Mouse (Mus musculus) MEL (cell line): ENCODE results near the gene N6amt1. TPM values are rescaled to one million over a fixed set of nuclear protein-coding genes. Genes with fewer than 3 reads are reported as not detected.

Experiments used
- DNase-seq: peaks from one replicate; pipeline ENCODE4 v3.0.0; 2011; ENCODE audit warnings: low read depth, low spot score
- H3K27ac ChIP-seq: 2 replicates; pipeline ENCODE4 v1.5.1; 2012; ENCODE audit warnings: low read depth, mild to moderate bottlenecking, control low read depth, low read length, moderate library complexity; ENCODE audit not compliant: control insufficient read depth
- H3K27me3 ChIP-seq, 2 experiments: fragments of 150-350 bp in 1 of 2; sonication (generic) in 1 of 2; 2 replicates each; pipeline ENCODE4 v1.6.1; 2012; ENCODE audit warnings: low read length in 2 of 2, mild to moderate bottlenecking in 2 of 2, improper control_type of control experiment in 1 of 2, moderate library complexity in 1 of 2; ENCODE audit not compliant: insufficient read depth in 2 of 2, control insufficient read depth in 1 of 2
- H3K36me3 ChIP-seq, 2 experiments: 2 replicates each; pipeline ENCODE4 v1.6.1; 2012 to 2014; ENCODE audit warnings: low read length in 2 of 2, improper control_type of control experiment in 1 of 2, inconsistent platforms in 1 of 2, mild to moderate bottlenecking in 1 of 2; ENCODE audit not compliant: insufficient read depth in 2 of 2, control insufficient read depth in 1 of 2
- H3K4me1 ChIP-seq, 2 experiments: fragments of 150-350 bp in 1 of 2; sonication (generic) in 1 of 2; 2 replicates each; pipeline ENCODE4 v1.6.1; 2012; ENCODE audit warnings: low read length in 2 of 2, improper control_type of control experiment in 1 of 2, mild to moderate bottlenecking in 1 of 2; ENCODE audit not compliant: insufficient read depth in 2 of 2, control insufficient read depth in 1 of 2
- H3K4me3 ChIP-seq, 2 experiments: fragments of 150-350 bp in 1 of 2; sonication (generic) in 1 of 2; 2 replicates each; pipeline ENCODE4 v1.5.1; 2012; ENCODE audit warnings: low read depth in 2 of 2, low read length in 2 of 2, mild to moderate bottlenecking in 2 of 2, moderate library complexity in 2 of 2, control low read depth in 1 of 2, improper control_type of control experiment in 1 of 2; ENCODE audit not compliant: control insufficient read depth in 1 of 2, insufficient read depth in 1 of 2
- H3K79me2 ChIP-seq: 2 replicates; pipeline ENCODE4 v1.6.1; 2012; ENCODE audit warnings: mild to moderate bottlenecking, low read length, moderate library complexity; ENCODE audit not compliant: control insufficient read depth, poor library complexity, insufficient read depth
- H3K9ac ChIP-seq: 2 replicates; pipeline ENCODE4 v1.6.1; 2012; ENCODE audit warnings: low read depth, mild to moderate bottlenecking, control low read depth, low read length, moderate library complexity; ENCODE audit not compliant: control insufficient read depth, poor library complexity, severe bottlenecking
- H3K9me3 ChIP-seq: fragments of 150-350 bp; sonication (generic); replicated peaks from 2 replicates; pipeline ENCODE4 v1.6.1; 2012; ENCODE audit warnings: mild to moderate bottlenecking, low read length, improper control_type of control experiment, moderate library complexity; ENCODE audit not compliant: insufficient read depth
- CHD2 ChIP-seq: IDR thresholded peaks from 2 replicates; pipeline ENCODE4 v1.6.1; 2011; ENCODE audit warnings: low read length, improper control_type of control experiment
- CTCF ChIP-seq, 3 experiments: IDR thresholded peaks in 2 of 3; conservative IDR thresholded peaks in 1 of 3; 2 replicates each; pipeline ENCODE4 v1.5.1; 2011 to 2012; ENCODE audit warnings: low read length in 3 of 3, low read depth in 2 of 3, mild to moderate bottlenecking in 2 of 3, improper control_type of control experiment in 1 of 3, inconsistent platforms in 1 of 3, mixed read lengths in 1 of 3, moderate library complexity in 1 of 3; ENCODE audit not compliant: control insufficient read depth in 1 of 3, insufficient read depth in 1 of 3, poor library complexity in 1 of 3, severe bottlenecking in 1 of 3
- E2F4 ChIP-seq: IDR thresholded peaks from 2 replicates; pipeline ENCODE4 v1.6.1; 2011; ENCODE audit warnings: low read depth, low read length, improper control_type of control experiment, borderline replicate concordance
- EP300 ChIP-seq, 2 experiments: IDR thresholded peaks; 2 replicates each; pipeline ENCODE4 v1.6.1; 2011; ENCODE audit warnings: improper control_type of control experiment in 2 of 2, low read length in 2 of 2, low read depth in 1 of 2, mild to moderate bottlenecking in 1 of 2
- ETS1 ChIP-seq: IDR thresholded peaks from 2 replicates; pipeline ENCODE4 v1.6.1; 2012; ENCODE audit warnings: low read depth, mild to moderate bottlenecking, inconsistent platforms, low read length, improper control_type of control experiment, moderate library complexity
- GATA1 ChIP-seq: IDR thresholded peaks from 2 replicates; pipeline ENCODE4 v1.6.1; 2011; ENCODE audit warnings: low read depth, low read length, improper control_type of control experiment
- HCFC1 ChIP-seq: IDR thresholded peaks from 2 replicates; pipeline ENCODE4 v1.6.1; 2012; ENCODE audit warnings: low read depth, mild to moderate bottlenecking, inconsistent platforms, low read length, improper control_type of control experiment, moderate library complexity
- JUND ChIP-seq: IDR thresholded peaks from 2 replicates; pipeline ENCODE4 v1.6.1; 2011; ENCODE audit warnings: low read depth, mild to moderate bottlenecking, improper control_type of control experiment, low read length
- KAT2A ChIP-seq: conservative IDR thresholded peaks from 2 replicates; pipeline ENCODE4 v1.6.1; 2012; ENCODE audit warnings: low read depth, low read length, improper control_type of control experiment, inconsistent platforms
- MYC ChIP-seq: IDR thresholded peaks from 2 replicates; pipeline ENCODE4 v1.6.1; 2011; ENCODE audit warnings: low read depth, mild to moderate bottlenecking, low read length, improper control_type of control experiment, moderate library complexity
- NELFE ChIP-seq: IDR thresholded peaks from 2 replicates; pipeline ENCODE4 v1.6.1; 2011; ENCODE audit warnings: low read depth, low read length, improper control_type of control experiment
- POLR2A ChIP-seq, 2 experiments: IDR thresholded peaks; 2 replicates each; pipeline ENCODE4 v1.6.1; 2011 to 2012; ENCODE audit warnings: low read length in 2 of 2, mild to moderate bottlenecking in 2 of 2, control low read depth in 1 of 2, improper control_type of control experiment in 1 of 2, low read depth in 1 of 2, moderate library complexity in 1 of 2; ENCODE audit not compliant: control insufficient read depth in 1 of 2, insufficient read depth in 1 of 2, poor library complexity in 1 of 2
- POLR2AphosphoS2 ChIP-seq: IDR thresholded peaks from 2 replicates; pipeline ENCODE4 v1.6.1; 2011; ENCODE audit warnings: low read length, improper control_type of control experiment
- USF1 ChIP-seq: IDR thresholded peaks from 2 replicates; pipeline ENCODE4 v1.6.1; 2014; ENCODE audit warnings: low read depth, mild to moderate bottlenecking, inconsistent platforms, low read length, improper control_type of control experiment, moderate library complexity
- ZC3H11A ChIP-seq: IDR thresholded peaks from 2 replicates; pipeline ENCODE4 v1.6.1; 2012; ENCODE audit warnings: low read depth, mild to moderate bottlenecking, inconsistent platforms, low read length, improper control_type of control experiment
- ZMIZ1 ChIP-seq: IDR thresholded peaks from 2 replicates; pipeline ENCODE4 v1.6.1; 2012; ENCODE audit warnings: low read depth, mild to moderate bottlenecking, inconsistent platforms, low read length, improper control_type of control experiment, moderate library complexity
- polyA plus RNA-seq, 2 experiments: library from polyadenylated mRNA; stranded (reverse) in 1 of 2; unstranded in 1 of 2; fragments of >175 nt in 1 of 2; fragments of >200 nt in 1 of 2; gene quantifications; 2 replicates each; pipeline versions ENCODE4 v1.2.1 to v1.2.4; 2012; ENCODE audit warnings: low replicate concordance in 2 of 2, low read depth in 1 of 2; ENCODE audit not compliant: insufficient read length in 2 of 2, insufficient read depth in 1 of 2, missing spikeins in 1 of 2
- total RNA-seq: library from RNA; depleted of rRNA; stranded (reverse); fragments of 300-350 nt; gene quantifications from 2 replicates; pipeline ENCODE4 v1.2.3, GENCODE M21; 2012

The N6amt1 gene
- total and polyA plus RNA-seq, 3 experiments: 16.1 to 24.6 TPM; not detected in 1

GRCm38 (mm10) chr16:87334756-87335155 lies 19.2 kb upstream of the N6amt1 start:
- Histone ChIP-seq H3K9ac (no peak overlapping the region), H3K9me3 (no peaks in the 10 kb centered on the region), H3K79me2 (no peaks in the 10 kb centered on the region), H3K4me3 (no peak overlapping the region), H3K36me3 (no peaks in the 10 kb centered on the region), H3K4me1 (no peaks in the 10 kb centered on the region), H3K27ac (no peak overlapping the region), H3K27me3 (peaks cover 4 to 6% of the 10 kb centered on the region in 2 experiments)
- DNase-seq: no peak
- TF ChIP-seq CHD2: no peak

GRCm38 (mm10) chr16:87341043-87341572 lies 12.9 kb upstream of the N6amt1 start:
- H3K9ac ChIP-seq: no peak overlapping the region
- H3K36me3 ChIP-seq: no peaks in the 10 kb centered on the region
- DNase-seq: no peak
- peaks cover 13% of the 10 kb centered on the region in 2 experiments for H3K27me3 ChIP-seq
- H3K4me3 ChIP-seq: no peak overlapping the region
- no peaks in the 10 kb centered on the region for H3K79me2 ChIP-seq
- H3K4me1 ChIP-seq: no peaks in the 10 kb centered on the region
- no peaks in the 10 kb centered on the region for H3K9me3 ChIP-seq
- TF ChIP-seq GATA1 (no peak), POLR2AphosphoS2 (no peak), ETS1 (no peak)
- TF ChIP-seq, all 39 proteins: peak for 0
- H3K27ac ChIP-seq: no peak overlapping the region

DNA sequence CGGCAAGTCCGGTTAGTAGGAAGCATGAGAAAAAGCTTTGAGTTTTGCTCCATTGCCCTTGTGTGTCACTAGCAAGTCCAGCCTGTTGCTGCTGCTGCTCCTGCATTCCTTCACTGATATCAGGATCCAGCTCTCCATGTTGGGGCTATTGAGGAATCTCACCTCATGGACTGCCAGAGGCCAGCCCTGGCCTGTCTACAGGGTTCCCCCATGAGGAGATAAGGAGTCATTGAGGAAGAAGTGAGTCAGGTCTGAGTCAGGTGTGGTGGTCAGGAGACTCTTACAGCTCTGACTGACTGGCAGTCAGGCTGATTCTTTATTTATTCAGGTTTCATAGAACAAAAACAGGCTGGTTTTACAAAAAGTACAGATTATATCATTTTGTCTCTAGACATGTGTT lies 5.9 kb upstream of the N6amt1 start:
- no peak for DNase-seq
- Histone ChIP-seq H3K4me1 (no peaks in the 10 kb centered on the region), H3K27me3 (peaks cover 6 to 7% of the 10 kb centered on the region in 2 experiments), H3K9me3 (no peaks in the 10 kb centered on the region), H3K79me2 (no peaks in the 10 kb centered on the region), H3K36me3 (no peaks in the 10 kb centered on the region), H3K4me3 (no peak overlapping the region), H3K27ac (no peak overlapping the region), H3K9ac (no peak overlapping the region)
- TF ChIP-seq POLR2AphosphoS2 (no peak), E2F4 (no peak), MYC (no peak), POLR2A (IDR thresholded peaks at IDR 0.05; ENCODE audit: control insufficient read depth in 1 of 2, insufficient read depth in 1 of 2, low read depth in 1 of 2, low read length in 2 of 2, poor library complexity in 1 of 2) (no peak), HCFC1 (no peak), NELFE (no peak), USF1 (no peak), CTCF (IDR thresholded peaks at IDR 0.05 in 2 of 3, conservative IDR thresholded peaks at IDR 0.05 in 1 of 3; ENCODE audit: control insufficient read depth in 1 of 3, insufficient read depth in 1 of 3, low read depth in 2 of 3, low read length in 3 of 3, poor library complexity in 1 of 3, severe bottlenecking in 1 of 3) (no peak), ZMIZ1 (no peak), JUND (no peak), EP300 (IDR thresholded peaks at IDR 0.05; ENCODE audit: low read depth in 1 of 2, low read length in 2 of 2) (no peak), KAT2A (no peak), ZC3H11A (no peak)
